Mouse (Mus musculus): Measurements from ENCODE around the gene Gnpda2. TPM values are rescaled to one million over a fixed set of nuclear protein-coding genes. Genes with fewer than 3 reads are reported as not detected.

Gene Gnpda2
- 6.6 and 7.4 TPM in 2 replicates for total RNA-seq (2012; rRNA removed)
- total RNA-seq (2014; rRNA removed) = 16.8 and 17.6 TPM in 2 replicates
- 6.3 and 6.7 TPM in 2 replicates for polyA plus RNA-seq (2012; ENCODE audit: insufficient read length, low read depth)

DNA sequence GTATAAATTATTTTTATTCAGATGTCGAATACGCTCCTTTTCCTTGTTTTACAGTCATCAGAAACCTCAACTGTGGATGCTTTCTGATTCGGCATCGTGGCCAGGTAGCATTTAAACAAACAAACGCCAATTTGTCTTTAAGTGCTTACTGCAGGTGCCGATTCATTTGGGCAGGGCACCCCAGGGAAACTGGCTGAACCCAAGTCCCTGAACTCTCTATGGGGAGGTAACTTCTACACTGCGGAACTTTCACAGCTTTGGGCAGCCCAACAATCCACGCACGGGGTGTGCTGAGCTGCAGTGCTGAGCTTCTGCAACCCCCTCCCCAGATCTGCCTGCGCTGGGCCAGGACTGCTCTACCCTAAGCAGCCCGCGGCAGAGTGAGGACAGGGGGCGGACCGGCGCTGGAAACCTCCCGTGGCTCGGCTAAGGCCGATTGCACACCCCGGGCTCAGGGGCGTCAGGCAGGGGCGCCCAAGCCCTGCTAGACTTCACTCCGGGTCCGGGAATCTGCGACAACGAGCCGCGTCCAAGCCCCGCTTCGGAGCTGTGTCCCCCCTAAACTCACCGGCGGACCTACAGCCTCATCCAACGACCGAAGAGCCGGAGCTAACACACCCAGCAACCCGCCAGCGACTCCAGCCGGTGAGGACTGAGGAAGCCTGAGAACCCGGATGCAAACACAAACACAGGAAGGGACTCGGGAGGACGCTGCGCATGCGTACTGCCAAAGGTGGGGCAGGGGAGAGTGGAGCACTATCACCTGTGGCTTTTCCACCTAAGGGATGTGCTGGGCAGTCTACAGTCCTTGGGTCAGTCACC is at the start of gene Gnpda2:
Gene Gnpda2, minus strand, starts transcription at position 701 of the 822 bp plus-strand sequence.
- Histone ChIP-seq H3K9me3 (replicated peaks; ENCODE audit: low read length) (no peaks in the 10 kb centered on the region), H3K4me1 (ENCODE audit: control insufficient read depth in 1 of 2, insufficient read depth in 2 of 2) (no peaks in the 10 kb centered on the region), H3K36me3 (replicated peaks in 1 of 2; ENCODE audit: control insufficient read depth in 1 of 2, insufficient read depth in 1 of 2, low read length in 1 of 2) (peaks cover 6 to 12% of the 10 kb centered on the region in 2 experiments), H3K9ac (ENCODE audit: insufficient read depth, low read depth) (peak within 1 kb of the TSS; percentile 30), H3K27ac (ENCODE audit: insufficient read depth, low read depth) (no peak within 1 kb of the TSS), H3K4me2 (ENCODE audit: insufficient read depth, low read depth, poor library complexity, severe bottlenecking) (peak within 1 kb of the TSS; percentile 50), H3K4me3 (replicated peaks in 1 of 3; ENCODE audit: low read depth in 2 of 3, low read length in 2 of 3, poor library complexity in 1 of 3) (peak within 1 kb of the TSS; percentile 34 to 78 (median 66)), H3K79me2 (replicated peaks; ENCODE audit: control insufficient read depth, extremely low read depth, insufficient read depth, poor library complexity, severe bottlenecking) (peaks cover 2% of the 10 kb centered on the region; the same call in 1 of the 2 replicates), H3K27me3 (replicated peaks) (no peaks in the 10 kb centered on the region)
- dilution Hi-C loops (cut with MboI; ENCODE audit: extremely low pct_ligation_motif_present, extremely low pct_unique_long_range_greater_than_20kb, low sequenced_read_pairs) (no loop called here), in situ Hi-C loops (cut with MboI; ENCODE audit: low pct_ligation_motif_present, low pct_unique_long_range_greater_than_20kb, low sequenced_read_pairs) (no loop called here)
- TF ChIP-seq ZMIZ1 (IDR thresholded peaks at IDR 0.05; ENCODE audit: low read depth, low read length) (no peak), HCFC1 (IDR thresholded peaks at IDR 0.05; ENCODE audit: low read depth, low read length) (peak; percentile 62), UBTF (IDR thresholded peaks at IDR 0.05; ENCODE audit: low read depth, low read length) (no peak), TBP (conservative IDR thresholded peaks at IDR 0.05; ENCODE audit: low read depth, low read length) (0 out of 2 replicates have a peak, but pooled peaks have one; percentile 53), NRF1 (IDR thresholded peaks at IDR 0.05; ENCODE audit: low read depth, low read length) (peak; percentile 94), JUN (IDR thresholded peaks at IDR 0.05; ENCODE audit: insufficient read depth, low read depth, low read length) (no peak), TCF12 (IDR thresholded peaks at IDR 0.05; ENCODE audit: low read depth, low read length) (peak; percentile 63; the same call in 1 of the 2 replicates), ELF1 (IDR thresholded peaks at IDR 0.05; ENCODE audit: low read depth, low read length) (peak; percentile 82), NELFE (IDR thresholded peaks at IDR 0.05; ENCODE audit: low read depth, low read length) (peak; percentile 74), SMC3 (IDR thresholded peaks at IDR 0.05; ENCODE audit: low read depth, low read length) (no peak), POLR2A (IDR thresholded peaks at IDR 0.05; ENCODE audit: low read depth, low read length) (peak; percentile 67; the same call in 1 of the 2 replicates), SIN3A (IDR thresholded peaks at IDR 0.05; ENCODE audit: low read length) (0 out of 2 replicates have a peak, but pooled peaks have one; percentile 31)
- DNase-seq (ENCODE audit: extremely low read depth) = peak; percentile 77

DNA sequence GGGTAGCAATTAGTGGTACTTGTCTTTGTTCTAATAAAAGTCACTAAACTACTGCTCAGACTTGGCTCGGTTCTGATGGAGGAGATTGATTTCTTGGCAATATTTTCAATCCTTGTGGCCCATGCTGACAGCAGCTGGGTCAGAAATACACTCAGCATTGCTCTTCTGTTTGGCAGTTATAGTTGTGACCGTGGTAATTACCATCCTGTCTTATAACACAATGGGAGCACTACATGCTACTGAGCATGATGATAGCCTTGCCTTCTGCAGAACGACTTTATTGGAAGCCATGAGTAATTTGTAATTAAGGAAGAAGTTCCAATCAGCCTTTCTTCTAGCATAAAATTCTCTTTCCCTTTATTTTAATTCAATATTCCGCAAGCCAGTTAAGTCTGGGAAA is 42.6 kb upstream of the Gnpda2 start:
- Histone ChIP-seq H3K27me3 (replicated peaks) (no peaks in the 10 kb centered on the region), H3K4me3 (replicated peaks in 1 of 3; ENCODE audit: low read depth in 2 of 3, low read length in 2 of 3, poor library complexity in 1 of 3) (no peak overlapping the region), H3K27ac (ENCODE audit: insufficient read depth, low read depth) (no peak overlapping the region), H3K9me3 (replicated peaks; ENCODE audit: low read length) (no peaks in the 10 kb centered on the region), H3K4me2 (ENCODE audit: insufficient read depth, low read depth, poor library complexity, severe bottlenecking) (no peak overlapping the region), H3K79me2 (replicated peaks; ENCODE audit: control insufficient read depth, extremely low read depth, insufficient read depth, poor library complexity, severe bottlenecking) (no peaks in the 10 kb centered on the region), H3K9ac (ENCODE audit: insufficient read depth, low read depth) (no peak overlapping the region), H3K4me1 (ENCODE audit: control insufficient read depth in 1 of 2, insufficient read depth in 2 of 2) (no peaks in the 10 kb centered on the region), H3K36me3 (replicated peaks in 1 of 2; ENCODE audit: control insufficient read depth in 1 of 2, insufficient read depth in 1 of 2, low read length in 1 of 2) (no peaks in the 10 kb centered on the region)
- no peak for DNase-seq (ENCODE audit: extremely low read depth)
- dilution Hi-C loops (cut with MboI; ENCODE audit: extremely low pct_ligation_motif_present, extremely low pct_unique_long_range_greater_than_20kb, low sequenced_read_pairs) (no loop called here), in situ Hi-C loops (cut with MboI; ENCODE audit: low pct_ligation_motif_present, low pct_unique_long_range_greater_than_20kb, low sequenced_read_pairs) (no loop called here)
- TF ChIP-seq RCOR1 (conservative IDR thresholded peaks at IDR 0.05; ENCODE audit: low read depth, low read length) = no peak
- no peak for TF ChIP-seq MAX (IDR thresholded peaks at IDR 0.05; ENCODE audit: low read length)
- no peak for TF ChIP-seq UBTF (IDR thresholded peaks at IDR 0.05; ENCODE audit: low read depth, low read length)
- no peak for TF ChIP-seq E2F4 (IDR thresholded peaks at IDR 0.05; ENCODE audit: insufficient replicate concordance, low read depth, low read length)
- TF ChIP-seq ZC3H11A (IDR thresholded peaks at IDR 0.05; ENCODE audit: low read depth, low read length) = no peak
- no peak for TF ChIP-seq MAFK (IDR thresholded peaks at IDR 0.05; ENCODE audit: insufficient replicate concordance, low read length)
- TF ChIP-seq KAT2A (IDR thresholded peaks at IDR 0.05; ENCODE audit: insufficient replicate concordance, low read length) = no peak

Measured in CH12.LX (cell line).